Mouse (Mus musculus) hindlimb bud, embryonic 11.5 days (tissue): ENCODE data around the gene Zfp706.

ENCODE experiments used
- DNase-seq: peaks from one replicate; pipeline ENCODE4 v3.0.0-alpha.2; 2012; ENCODE audit warnings: low read depth, low spot score; ENCODE audit errors: extremely low spot score

Gene Zfp706

GRCm38 (mm10) chr15:36979488-36980201 is 27.9 kb downstream of the Zfp706 start:
- peak; percentile 31 for DNase-seq

- DNase-seq = no peak
These were observed 28.4 kb downstream of the Zfp706 start for GRCm38 (mm10) chr15:36979159-36979487.

- no peak for DNase-seq
These were observed 29.8 kb downstream of the Zfp706 start for GRCm38 (mm10) chr15:36977823-36978222.

GRCm38 (mm10) chr15:36975690-36976089 is 31.9 kb downstream of the Zfp706 start:
- no peak for DNase-seq

- DNase-seq = no peak
These were observed 32.3 kb downstream of the Zfp706 start for GRCm38 (mm10) chr15:36975256-36975620.

- DNase-seq = no peak
These were observed 32.8 kb downstream of the Zfp706 start for GRCm38 (mm10) chr15:36974614-36975255.

- no peak for DNase-seq
These were observed 33.9 kb downstream of the Zfp706 start for GRCm38 (mm10) chr15:36973714-36974113.

- DNase-seq = no peak
These were observed 34.3 kb downstream of the Zfp706 start for GRCm38 (mm10) chr15:36973290-36973689.

- no peak for DNase-seq
These were observed 37.8 kb downstream of the Zfp706 start for GRCm38 (mm10) chr15:36969794-36970193.

- DNase-seq = no peak
These were observed 39.3 kb downstream of the Zfp706 start for GRCm38 (mm10) chr15:36968295-36968694.

- no peak for DNase-seq
These were observed 40.0 kb downstream of the Zfp706 start for GRCm38 (mm10) chr15:36967381-36968211.

- DNase-seq = no peak
These were observed 40.6 kb downstream of the Zfp706 start for GRCm38 (mm10) chr15:36966940-36967339.

- no peak for DNase-seq
These were observed 41.1 kb downstream of the Zfp706 start for GRCm38 (mm10) chr15:36966466-36966865.

- no peak for DNase-seq
These were observed 41.8 kb downstream of the Zfp706 start for GRCm38 (mm10) chr15:36965743-36966142.

- no peak for DNase-seq
These were observed 44.6 kb downstream of the Zfp706 start for GRCm38 (mm10) chr15:36962931-36963330.

- no peak for DNase-seq
These were observed 46.7 kb downstream of the Zfp706 start for GRCm38 (mm10) chr15:36960876-36961237.

GRCm38 (mm10) chr15:36960010-36960875 is 47.3 kb downstream of the Zfp706 start:
- DNase-seq = no peak

GRCm38 (mm10) chr15:36956221-36956620 is 51.4 kb downstream of the Zfp706 start:
- DNase-seq = no peak

GRCm38 (mm10) chr15:36950258-36950657 is 57.3 kb downstream of the Zfp706 start:
- no peak for DNase-seq

GRCm38 (mm10) chr15:36948866-36949546 is 58.6 kb downstream of the Zfp706 start:
- DNase-seq = no peak
